Mouse (Mus musculus) neural tube, embryonic 10.5 days (tissue): ENCODE data around the gene Ttc16.

Experiments used
- DNase-seq: peaks from one replicate; pipeline ENCODE4 v3.0.0-alpha.2; 2017; ENCODE audit warnings: low spot score; ENCODE audit errors: extremely low spot score

Gene Ttc16

GRCm38 (mm10) chr2:32775359-32776074 is at the start of gene Ttc16, which contains the start of gene Ptrh1:
Gene Ttc16 (minus strand): TSS chr2:32775633.
Gene Ptrh1 (plus strand): TSS chr2:32775786.
- DNase-seq: peak; percentile 98

GRCm38 (mm10) chr2:32824778-32825177 is 49.3 kb upstream of the Ttc16 start:
- DNase-seq: no peak

DNA sequence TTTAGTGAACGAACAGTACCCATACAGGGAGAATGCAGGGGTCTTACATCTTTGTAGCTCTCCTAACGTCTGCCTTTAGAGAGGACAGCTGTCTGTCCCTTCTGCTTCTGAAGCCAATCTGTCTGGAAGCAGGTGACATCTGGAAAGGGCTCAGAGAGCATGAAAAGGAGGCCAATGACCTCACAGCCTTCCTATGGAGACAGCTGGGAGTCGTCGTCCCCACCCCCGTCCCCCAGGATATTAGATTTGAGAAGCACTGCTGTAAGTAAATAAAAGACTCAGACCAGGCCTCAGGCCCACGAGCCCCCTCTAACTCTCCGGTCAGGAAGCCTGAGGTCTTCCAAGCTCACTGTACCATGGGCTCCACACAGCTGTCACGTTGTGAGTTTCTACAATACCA is 48.7 kb upstream of the Ttc16 start:
- DNase-seq: peak; percentile 37

- peak; percentile 24 for DNase-seq
These were observed 48.2 kb upstream of the Ttc16 start for GRCm38 (mm10) chr2:32823579-32824154.

DNA sequence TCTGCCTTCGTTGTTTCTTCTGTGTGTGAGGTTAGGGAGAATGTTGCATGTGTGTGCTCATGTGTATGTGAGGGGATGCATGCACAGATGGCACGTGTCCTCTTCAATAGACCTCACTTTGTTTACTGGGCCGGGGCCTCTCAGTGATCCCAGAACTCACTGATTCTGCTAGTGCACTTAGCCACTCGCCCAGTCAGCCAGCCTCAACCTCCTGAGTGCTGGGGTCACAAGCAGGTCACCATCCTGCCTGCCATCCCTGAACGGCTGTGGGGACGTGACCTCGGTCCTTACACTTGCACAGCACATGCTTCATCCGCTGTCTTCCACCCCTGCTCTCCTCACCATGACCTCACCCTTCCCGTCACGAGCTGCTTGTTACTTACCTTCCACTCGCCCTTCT is 47.7 kb upstream of the Ttc16 start:
- peak; percentile 41 for DNase-seq

GRCm38 (mm10) chr2:32822643-32823042 is 47.2 kb upstream of the Ttc16 start:
- no peak for DNase-seq

DNA sequence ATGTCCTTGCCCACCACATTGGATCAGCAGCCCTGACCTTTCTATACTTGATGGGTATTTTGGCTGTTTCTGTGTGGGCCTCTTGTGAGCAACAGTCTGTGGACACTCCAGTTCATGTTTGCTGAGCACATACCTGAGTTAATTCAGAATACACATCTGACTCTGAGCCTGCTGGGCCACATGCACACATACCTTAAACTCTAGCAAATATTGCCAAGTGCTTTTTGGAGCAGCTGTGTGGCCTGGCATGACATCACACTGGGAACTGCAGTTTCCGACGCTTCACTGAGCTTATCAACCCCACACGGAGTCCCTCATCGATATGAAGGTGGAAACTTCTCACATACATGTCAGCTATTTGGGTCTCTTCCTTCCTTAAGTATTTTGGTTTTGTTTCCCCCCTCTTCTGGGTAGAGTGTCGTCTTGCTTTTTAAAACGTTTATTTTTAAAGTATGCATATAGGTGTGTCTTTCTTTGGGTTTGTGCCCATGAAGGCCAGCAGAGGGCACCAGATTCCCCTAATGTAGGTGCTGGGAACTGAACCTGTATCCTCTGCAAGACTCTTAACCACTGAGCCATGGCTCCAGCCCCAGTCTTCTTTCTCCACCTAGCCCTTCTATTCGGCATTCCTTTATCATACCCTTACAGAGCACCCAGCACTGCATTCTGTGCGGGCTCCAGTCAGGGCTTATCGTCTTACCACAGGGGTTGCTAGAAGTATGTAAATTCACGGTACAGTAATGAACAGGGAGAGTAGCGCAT is 45.8 kb upstream of the Ttc16 start:
- DNase-seq: peak; percentile 39

DNA sequence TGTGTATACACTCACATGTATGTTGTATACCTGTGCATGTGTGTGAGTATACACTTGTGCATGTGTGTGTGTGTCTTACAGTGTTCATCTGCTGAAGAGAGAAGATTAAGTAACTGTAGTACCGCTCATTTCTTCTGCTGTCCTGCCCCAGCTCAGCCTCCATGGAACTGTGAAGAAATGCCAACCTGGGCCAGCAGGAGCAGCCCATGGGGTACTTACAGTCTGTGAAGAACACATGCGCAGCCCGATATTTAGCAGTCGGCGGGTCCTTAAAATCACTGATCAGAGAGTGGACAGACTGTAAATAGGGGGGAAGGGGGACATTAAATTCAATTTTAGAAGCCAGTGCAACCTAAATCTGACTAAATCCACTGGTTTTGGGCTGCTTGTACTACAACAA is 42.8 kb upstream of the Ttc16 start:
- no peak for DNase-seq

GRCm38 (mm10) chr2:32817589-32817988 is 42.2 kb upstream of the Ttc16 start:
- DNase-seq: no peak

- no peak for DNase-seq
These were observed 41.6 kb upstream of the Ttc16 start for GRCm38 (mm10) chr2:32816946-32817581.

DNA sequence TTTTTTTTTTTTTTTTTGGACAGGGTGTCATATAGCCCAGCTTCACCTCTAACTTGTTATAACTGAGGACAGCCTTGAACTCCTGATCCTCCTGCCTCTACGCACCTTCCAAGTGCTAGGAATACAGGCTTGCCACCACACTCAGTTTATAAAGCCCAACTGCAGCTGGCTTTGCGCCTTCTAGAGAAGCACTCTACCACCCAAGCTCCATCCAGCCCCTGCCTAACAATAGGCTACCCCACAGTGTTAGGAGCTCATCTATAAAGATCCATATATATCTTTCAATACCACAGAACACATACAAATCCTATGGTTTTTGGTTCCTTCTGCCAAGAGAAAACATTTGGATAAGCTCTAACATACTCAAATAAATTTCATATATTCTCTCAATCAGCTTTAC is 41.1 kb upstream of the Ttc16 start:
- no peak for DNase-seq

DNA sequence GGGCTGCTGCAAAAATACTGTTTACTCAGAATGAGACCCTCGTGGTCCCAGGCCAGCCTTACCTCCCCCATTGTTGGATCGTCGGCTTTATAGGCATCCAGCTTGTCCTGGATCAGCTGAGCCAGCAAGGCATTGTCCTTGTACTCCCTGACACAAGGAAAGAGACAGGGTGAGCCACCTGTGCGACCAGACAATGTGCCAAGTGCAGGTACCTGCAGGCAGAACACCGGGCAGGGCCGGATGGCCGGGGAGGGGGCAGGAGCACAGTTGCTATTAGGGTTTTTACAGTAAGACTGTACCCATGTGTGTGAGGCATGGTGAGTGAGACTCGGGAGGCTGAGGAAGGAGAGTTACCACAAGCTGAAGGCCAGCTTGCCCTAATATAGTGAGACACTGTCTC is 36.5 kb upstream of the Ttc16 start:
- no peak for DNase-seq

DNA sequence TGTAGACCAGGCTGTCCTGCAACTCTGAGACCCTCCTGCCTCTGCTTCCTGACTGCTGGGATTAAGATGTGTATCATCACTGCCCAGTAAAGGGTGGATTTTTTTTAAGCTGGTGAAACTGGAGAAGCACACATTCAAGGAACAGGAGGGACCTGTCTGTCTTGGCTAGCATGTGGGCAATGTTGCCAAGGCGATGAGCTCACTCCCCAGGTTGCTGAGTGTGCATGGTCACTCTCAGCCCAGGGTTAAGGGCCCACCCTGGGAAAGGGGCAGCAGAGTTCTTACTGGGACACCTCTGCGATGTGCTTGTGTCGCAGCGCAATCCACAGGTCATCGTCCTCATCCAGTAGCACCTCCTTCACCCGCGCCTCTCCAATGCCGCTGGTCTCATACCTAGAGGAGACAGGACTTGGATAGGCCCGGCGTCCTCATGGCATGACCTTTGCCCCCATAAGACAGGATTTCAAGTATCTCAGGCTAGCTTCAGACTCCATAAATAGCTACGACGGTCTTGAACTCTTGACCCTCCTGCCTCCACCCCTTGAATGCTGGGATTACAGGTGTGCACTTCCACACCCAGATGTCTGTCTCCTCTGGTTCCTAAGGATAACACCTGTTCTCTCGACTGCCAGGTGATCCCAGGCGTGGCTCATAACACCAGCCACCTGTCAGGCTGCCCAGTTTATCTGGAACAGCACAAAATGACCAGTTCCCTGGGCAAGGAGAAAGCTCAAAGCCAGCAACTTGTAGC is 33.6 kb upstream of the Ttc16 start:
- no peak for DNase-seq

DNA sequence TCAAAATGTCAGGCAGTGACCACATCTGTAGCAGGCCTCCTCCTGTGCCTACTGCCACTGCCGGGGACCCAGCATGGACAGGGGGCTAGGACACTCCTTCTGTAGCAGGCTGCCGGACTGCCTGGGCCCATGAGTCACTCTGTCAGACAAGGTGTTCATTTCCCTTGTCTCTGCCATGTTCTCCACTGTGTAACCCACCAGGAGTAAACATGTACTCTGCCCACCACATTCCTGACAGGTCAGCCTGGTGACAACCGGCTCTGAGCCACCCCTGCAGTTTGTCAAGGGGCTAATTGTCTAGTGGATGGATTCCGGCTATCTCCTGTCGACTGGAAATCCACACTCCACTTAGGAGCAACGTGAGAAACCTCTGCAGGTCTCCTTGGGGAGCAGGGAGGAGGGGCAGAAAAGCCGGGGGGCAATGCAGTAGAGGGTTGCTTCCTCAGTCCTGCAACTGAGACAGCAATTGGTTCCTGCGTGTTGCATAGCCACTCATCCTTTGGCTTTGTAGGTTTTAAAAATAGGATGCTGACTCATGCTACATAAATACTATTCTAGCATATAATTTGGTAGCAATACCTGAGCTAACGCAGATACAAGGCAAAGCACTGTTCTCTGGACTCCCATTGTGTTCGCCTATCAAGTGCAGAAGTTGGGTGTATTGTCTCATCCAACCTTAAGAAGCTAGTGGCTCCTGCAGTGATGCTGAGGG is 23.0 kb upstream of the Ttc16 start:
- DNase-seq: no peak

DNA sequence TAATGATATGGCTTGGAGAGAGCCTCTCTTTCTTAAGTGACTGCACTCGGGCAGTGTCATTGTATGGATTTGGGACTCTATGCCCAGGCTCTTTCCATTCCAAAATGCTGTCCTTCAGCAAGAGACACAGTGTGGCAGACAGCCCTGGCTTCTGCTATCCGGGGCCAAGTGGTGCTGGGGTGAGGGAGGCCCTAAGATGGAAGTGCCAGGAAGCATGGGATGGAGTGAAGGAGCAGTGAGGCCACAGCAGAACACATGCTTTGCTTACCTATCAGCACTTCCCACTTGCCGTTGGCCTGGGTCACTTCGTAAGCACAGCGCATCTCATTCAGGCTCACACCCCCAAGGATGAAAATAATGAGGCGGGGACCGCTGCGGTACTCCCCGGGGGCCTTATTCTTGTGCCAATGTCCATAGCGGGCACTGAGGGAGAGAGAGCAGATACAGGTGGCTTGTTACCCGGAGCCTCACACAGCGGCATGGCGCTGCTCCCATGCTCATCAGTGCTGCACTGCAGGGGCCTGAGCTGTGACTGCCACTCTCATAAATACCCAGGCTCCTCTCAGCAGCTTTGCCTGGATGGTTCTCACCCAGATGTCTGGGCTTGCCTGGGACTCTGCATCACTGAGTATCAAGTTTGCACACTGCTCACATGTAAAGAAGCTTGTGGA is 20.4 kb upstream of the Ttc16 start:
- no peak for DNase-seq

DNA sequence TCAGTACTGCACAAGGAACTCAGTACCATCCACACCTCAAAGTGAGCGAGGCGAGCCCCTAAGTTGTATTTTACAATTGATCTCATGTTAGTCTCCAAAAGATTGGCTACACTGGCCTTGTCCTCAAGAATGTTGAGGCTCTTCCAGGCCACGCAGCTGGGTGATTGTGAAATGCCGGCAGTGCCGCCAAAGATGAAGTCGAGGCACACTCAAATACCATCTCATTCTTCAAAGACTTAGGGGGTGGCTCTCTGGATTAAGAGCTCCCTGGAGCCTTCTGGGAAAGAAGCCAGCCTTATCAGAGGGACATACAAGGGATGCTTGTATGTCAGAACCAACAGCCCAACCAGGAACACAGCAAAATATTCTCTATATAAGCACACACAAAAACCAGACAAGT is 15.9 kb upstream of the Ttc16 start:
- DNase-seq: no peak

GRCm38 (mm10) chr2:32788581-32788980 is 13.1 kb upstream of the Ttc16 start:
- no peak for DNase-seq

GRCm38 (mm10) chr2:32787176-32787575 is 11.7 kb upstream of the Ttc16 start:
- no peak for DNase-seq

- no peak for DNase-seq
These were observed 8.7 kb upstream of the Ttc16 start, which contains the start of gene Cfap157 for GRCm38 (mm10) chr2:32784048-32784681. Gene Cfap157 (minus strand): TSS chr2:32784428.

DNA sequence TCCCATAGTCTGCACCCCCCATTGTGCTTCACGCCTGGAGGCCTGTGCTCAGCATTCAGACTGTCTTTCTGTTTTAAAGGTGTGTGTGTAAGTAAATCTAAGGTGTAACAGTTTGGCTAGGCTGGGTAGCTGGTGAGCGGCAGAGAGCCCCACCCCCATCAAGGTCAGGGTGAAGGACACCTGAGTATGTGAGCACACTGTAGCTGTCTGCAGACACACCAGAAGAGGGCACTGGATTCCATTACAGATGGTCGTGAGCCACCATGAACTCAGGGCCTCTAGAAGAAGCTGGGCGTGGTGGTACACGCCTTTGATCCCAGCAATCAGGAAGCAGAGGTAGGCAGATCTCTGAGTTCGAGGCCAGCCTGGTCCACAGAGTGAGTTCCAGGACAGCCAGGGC is 6.3 kb upstream of the Ttc16 start:
- DNase-seq: no peak
